Mouse (Mus musculus) central nervous system, embryonic 14 days (tissue): ENCODE results near the gene Vcam1. TPM values are rescaled to one million over a fixed set of nuclear protein-coding genes. Genes with fewer than 3 reads are reported as not detected.

Experiments
- polyA plus RNA-seq: library from polyadenylated mRNA; depleted of rRNA; stranded (reverse); fragments of >200 nt; gene quantifications from 2 replicates; pipeline ENCODE4 v1.2.3, GENCODE M21; 2012; rRNA removed

Vcam1 gene
- 20.0 and 23.4 TPM in 2 replicates for polyA plus RNA-seq

GRCm38 (mm10) chr3:116129259-116129738 is at the start of gene Vcam1:
TSS of gene Vcam1 (minus strand) at chr3:116129688.

Other genes with a start within 250 kb of the Vcam1 start
- gene Dph5, start 241.9 kb downstream of the Vcam1 start, polyA plus RNA-seq = 13.9 and 14.2 TPM in 2 replicates
- 20.7 and 22.4 TPM in 2 replicates for gene Slc30a7, start 122.3 kb downstream of the Vcam1 start, polyA plus RNA-seq
- gene Extl2, start 122.2 kb downstream of the Vcam1 start, polyA plus RNA-seq = 9.8 and 9.9 TPM in 2 replicates
- gene Gpr88, start 123.8 kb upstream of the Vcam1 start, polyA plus RNA-seq = 5.3 and 7.4 TPM in 2 replicates